Mouse (Mus musculus) ES-Bruce4 (cell line): Measurements from ENCODE around the gene Cnpy4. TPM values are rescaled to one million over a fixed set of nuclear protein-coding genes. Genes with fewer than 3 reads are reported as not detected.
"Not testable (repeated sequence)": the region's sequence is repeated elsewhere in the genome, so short reads cannot be mapped to it uniquely, and the experiment has no call there.

ENCODE experiments used
- H3K27ac ChIP-seq: 2 replicates; pipeline ENCODE4 v1.5.1; 2012; ENCODE audit warnings: low read length, inconsistent platforms; ENCODE audit not compliant: insufficient read depth
- H3K27me3 ChIP-seq: 2 replicates; pipeline ENCODE4 v1.6.1; 2012; ENCODE audit warnings: mild to moderate bottlenecking, low read length, inconsistent platforms; ENCODE audit not compliant: control insufficient read depth, poor library complexity, insufficient read depth, severe bottlenecking
- H3K36me3 ChIP-seq: 2 replicates; pipeline ENCODE4 v1.6.1; 2012; ENCODE audit warnings: inconsistent platforms, mild to moderate bottlenecking, low read length, moderate library complexity; ENCODE audit not compliant: control insufficient read depth, poor library complexity, insufficient read depth, severe bottlenecking
- H3K4me1 ChIP-seq: one replicate; pipeline ENCODE4 v1.8.1; 2011; ENCODE audit warnings: low read length; ENCODE audit not compliant: control insufficient read depth, insufficient read depth
- H3K4me3 ChIP-seq: 2 replicates; pipeline ENCODE4 v1.5.1; 2011; ENCODE audit warnings: low read depth, mild to moderate bottlenecking, low read length
- H3K9ac ChIP-seq: 2 replicates; pipeline ENCODE4 v1.6.1; 2012; ENCODE audit warnings: low read depth, mild to moderate bottlenecking, inconsistent platforms; ENCODE audit not compliant: poor library complexity, severe bottlenecking
- H3K9me3 ChIP-seq: replicated peaks from 2 replicates; pipeline ENCODE4 v1.6.1; 2012; ENCODE audit warnings: mild to moderate bottlenecking, low read length, inconsistent platforms; ENCODE audit not compliant: control insufficient read depth, poor library complexity, insufficient read depth, severe bottlenecking
- CTCF ChIP-seq: IDR thresholded peaks from one replicate; pipeline ENCODE4 v1.8.1; 2011; ENCODE audit warnings: low read depth, low read length
- EP300 ChIP-seq: IDR thresholded peaks from 2 replicates; pipeline ENCODE4 v1.6.1; 2011; ENCODE audit warnings: low read depth, low read length; ENCODE audit not compliant: insufficient read depth
- POLR2A ChIP-seq: IDR thresholded peaks from one replicate; pipeline ENCODE4 v1.8.1; 2011; ENCODE audit warnings: low read length; ENCODE audit not compliant: insufficient read depth
- polyA plus RNA-seq: library from polyadenylated mRNA; stranded (reverse); fragments of >200 nt; gene quantifications from 2 replicates; pipeline ENCODE4 v1.2.4, GENCODE M21; 2011; ENCODE audit warnings: low read depth; ENCODE audit not compliant: missing spikeins, insufficient read depth, insufficient read length

The Cnpy4 gene
- polyA plus RNA-seq, 1 experiment, result 24.3 TPM

- H3K27ac ChIP-seq, result no peak overlapping the region
- H3K4me3 ChIP-seq, result no peak overlapping the region
- H3K36me3 ChIP-seq, result no peaks in the 10 kb centered on the region
- TF ChIP-seq POLR2A, result no peak
- TF ChIP-seq CTCF, result no peak
- TF ChIP-seq EP300, result no peak
- H3K9ac ChIP-seq, result peak overlapping the region; percentile 63; the same call in 1 of the 2 replicates
- H3K27me3 ChIP-seq, result no peaks in the 10 kb centered on the region
- no peaks in the 10 kb centered on the region for H3K4me1 ChIP-seq
- no peaks in the 10 kb centered on the region for H3K9me3 ChIP-seq
Observed at GRCm38 (mm10) chr5:138195463-138195862, 8.2 kb downstream of the Cnpy4 start.

GRCm38 (mm10) chr5:138199576-138199975, 12.3 kb downstream of the Cnpy4 start:
- no peak overlapping the region for H3K9ac ChIP-seq
- no peaks in the 10 kb centered on the region for H3K4me1 ChIP-seq
- no peaks in the 10 kb centered on the region for H3K36me3 ChIP-seq
- H3K9me3 ChIP-seq, result peaks cover 8% of the 10 kb centered on the region
- H3K4me3 ChIP-seq, result no peak overlapping the region
- no peaks in the 10 kb centered on the region for H3K27me3 ChIP-seq
- no peak for TF ChIP-seq EP300
- peak; percentile 32 for TF ChIP-seq CTCF
- H3K27ac ChIP-seq, result no peak overlapping the region

- no peak overlapping the region for H3K27ac ChIP-seq
- H3K9me3 ChIP-seq, result peaks cover 14% of the 10 kb centered on the region
- no peaks in the 10 kb centered on the region for H3K36me3 ChIP-seq
- H3K4me1 ChIP-seq, result no peaks in the 10 kb centered on the region
- TF ChIP-seq CTCF, result no peak
- TF ChIP-seq EP300, result no peak
- no peak for TF ChIP-seq POLR2A
- H3K4me3 ChIP-seq, result no peak overlapping the region
- no peak overlapping the region for H3K9ac ChIP-seq
- H3K27me3 ChIP-seq, result no peaks in the 10 kb centered on the region
Observed at GRCm38 (mm10) chr5:138202086-138202485, 14.8 kb downstream of the Cnpy4 start.

- no peaks in the 10 kb centered on the region for H3K36me3 ChIP-seq
Observed at GRCm38 (mm10) chr5:138207253-138207652, 20.0 kb downstream of the Cnpy4 start.

GRCm38 (mm10) chr5:138207873-138208272, 20.6 kb downstream of the Cnpy4 start:
- no peak overlapping the region for H3K4me3 ChIP-seq
- no peaks in the 10 kb centered on the region for H3K27me3 ChIP-seq

More at GRCm38 (mm10) chr5:138207253-138207652, 20.0 kb downstream of the Cnpy4 start:
- H3K27me3 ChIP-seq, result no peaks in the 10 kb centered on the region
- no peak overlapping the region for H3K9ac ChIP-seq
- no peak overlapping the region for H3K4me3 ChIP-seq
- no peaks in the 10 kb centered on the region for H3K4me1 ChIP-seq
- no peak overlapping the region for H3K27ac ChIP-seq
- H3K9me3 ChIP-seq, result peaks cover 14% of the 10 kb centered on the region
- TF ChIP-seq POLR2A (no peak), CTCF (no peak), EP300 (no peak)

GRCm38 (mm10) chr5:138216632-138217031, 29.3 kb downstream of the Cnpy4 start:
- not testable (repeated sequence) for H3K4me1 ChIP-seq, H3K27me3 ChIP-seq, H3K9ac ChIP-seq, H3K4me3 ChIP-seq, H3K27ac ChIP-seq, H3K36me3 ChIP-seq
- peaks cover 33% of the 10 kb centered on the region for H3K9me3 ChIP-seq

More at GRCm38 (mm10) chr5:138207873-138208272, 20.6 kb downstream of the Cnpy4 start:
- Histone ChIP-seq H3K36me3 (no peaks in the 10 kb centered on the region), H3K4me1 (no peaks in the 10 kb centered on the region), H3K27ac (no peak overlapping the region), H3K9ac (no peak overlapping the region), H3K9me3 (peaks cover 17% of the 10 kb centered on the region)
- TF ChIP-seq POLR2A, result no peak
- TF ChIP-seq EP300, result no peak
- no peak for TF ChIP-seq CTCF
